Mouse (Mus musculus) left cerebral cortex, adult 8-10 months (tissue): Measurements from ENCODE around the gene Bcl2l14. TPM values are rescaled to one million over a fixed set of nuclear protein-coding genes. Genes with fewer than 3 reads are reported as not detected.

Experiments
- DNase-seq, 2 experiments: peaks; one replicate each; pipeline ENCODE4 v3.0.0; 2022; ENCODE audit warnings: low spot score in 2 of 2
- total RNA-seq, 4 experiments: library from RNA; stranded (reverse); gene quantifications; 2 replicates each; pipeline ENCODE4 v1.2.4; 2022

Bcl2l14 gene
- not detected for total RNA-seq

DNA sequence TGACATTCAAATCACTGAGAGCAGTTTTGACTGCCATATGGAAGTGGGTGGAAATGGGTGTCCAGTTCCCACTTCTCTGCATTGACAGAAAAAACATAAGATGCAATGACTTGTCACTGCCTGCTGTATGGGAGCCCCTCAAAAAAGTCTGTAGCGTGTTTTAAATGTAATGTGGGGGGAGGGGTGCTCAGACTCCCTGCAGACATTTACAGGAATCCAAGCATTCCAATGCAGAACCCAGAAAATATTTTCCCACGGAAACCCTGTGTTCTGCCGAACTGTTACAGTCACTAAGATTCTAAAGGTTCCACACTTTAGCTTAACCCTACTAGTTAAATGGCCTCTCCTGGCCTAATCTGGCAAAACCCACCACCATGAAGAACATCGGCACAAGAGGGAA lies at the start of gene Bcl2l14:
Gene Bcl2l14 (plus strand): TSS at position 301 of the 400 bp plus-strand sequence.
- DNase-seq, result no peak

GRCm38 (mm10) chr6:134348526-134349067 lies 47.5 kb upstream of the Bcl2l14 start:
- DNase-seq, result no peak

- no peak for DNase-seq
Observed at GRCm38 (mm10) chr6:134352881-134353280, 43.2 kb upstream of the Bcl2l14 start.

DNA sequence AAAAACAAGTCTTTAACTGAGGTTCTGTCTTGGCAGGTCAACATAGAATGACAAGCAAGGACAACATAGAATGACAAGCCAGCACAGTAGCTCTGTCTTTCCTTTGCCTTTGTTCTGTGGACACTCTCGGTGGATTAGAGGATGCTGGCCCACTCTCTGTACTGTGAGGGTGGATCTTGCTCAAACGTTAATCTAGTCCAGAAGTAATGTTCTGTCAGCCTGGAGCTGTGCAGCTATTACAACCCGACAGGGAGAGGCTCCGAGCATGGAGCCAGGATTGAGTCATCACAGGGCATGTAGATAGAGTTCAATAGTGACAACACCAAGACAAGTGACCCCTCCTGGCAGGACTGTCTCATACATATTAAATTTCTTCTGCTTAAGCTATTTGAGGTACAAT lies 42.4 kb upstream of the Bcl2l14 start:
- no peak for DNase-seq

- DNase-seq, result no peak
Observed at GRCm38 (mm10) chr6:134357570-134357969, 38.5 kb upstream of the Bcl2l14 start.

DNA sequence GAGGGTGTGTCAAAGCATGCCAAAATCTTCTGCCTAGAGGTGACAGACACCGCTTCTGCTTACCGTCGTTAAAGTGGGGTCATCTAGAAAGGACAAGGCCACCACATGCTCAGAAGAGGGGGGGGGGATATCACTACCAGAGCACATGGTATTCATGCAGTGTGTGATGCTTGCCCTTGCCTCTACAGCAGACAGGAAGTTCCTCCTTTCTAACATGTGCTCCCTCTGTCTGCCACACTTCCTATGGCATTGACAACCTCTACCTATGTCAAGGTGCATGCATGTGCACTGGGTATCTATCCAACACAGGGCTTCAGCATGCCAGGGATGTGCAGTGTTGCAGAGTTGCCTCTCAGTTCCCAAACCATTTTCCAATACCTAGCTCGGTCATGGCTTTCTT lies 36.0 kb upstream of the Bcl2l14 start:
- DNase-seq, result no peak

GRCm38 (mm10) chr6:134364644-134365043 lies 31.5 kb upstream of the Bcl2l14 start:
- no peak for DNase-seq

DNA sequence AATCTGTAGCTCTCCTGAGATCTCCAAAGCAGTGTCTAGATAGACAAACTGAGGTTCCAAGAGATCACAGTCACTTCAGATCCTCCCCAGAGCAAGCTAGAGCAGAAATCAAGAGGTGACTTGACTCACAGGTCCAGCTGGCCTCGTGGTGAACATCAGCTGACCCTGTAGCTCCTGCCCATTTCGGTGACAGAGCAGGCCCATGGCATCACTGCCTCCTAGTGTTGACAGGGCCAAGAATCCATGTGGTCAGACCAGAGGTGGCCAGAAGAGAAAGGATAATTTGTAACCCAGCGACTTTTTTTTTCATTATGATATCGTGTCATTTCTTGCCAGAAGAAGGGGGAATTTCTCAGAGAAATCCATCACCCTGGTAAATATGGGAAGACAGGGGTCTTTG lies 30.2 kb upstream of the Bcl2l14 start:
- no peak for DNase-seq

DNA sequence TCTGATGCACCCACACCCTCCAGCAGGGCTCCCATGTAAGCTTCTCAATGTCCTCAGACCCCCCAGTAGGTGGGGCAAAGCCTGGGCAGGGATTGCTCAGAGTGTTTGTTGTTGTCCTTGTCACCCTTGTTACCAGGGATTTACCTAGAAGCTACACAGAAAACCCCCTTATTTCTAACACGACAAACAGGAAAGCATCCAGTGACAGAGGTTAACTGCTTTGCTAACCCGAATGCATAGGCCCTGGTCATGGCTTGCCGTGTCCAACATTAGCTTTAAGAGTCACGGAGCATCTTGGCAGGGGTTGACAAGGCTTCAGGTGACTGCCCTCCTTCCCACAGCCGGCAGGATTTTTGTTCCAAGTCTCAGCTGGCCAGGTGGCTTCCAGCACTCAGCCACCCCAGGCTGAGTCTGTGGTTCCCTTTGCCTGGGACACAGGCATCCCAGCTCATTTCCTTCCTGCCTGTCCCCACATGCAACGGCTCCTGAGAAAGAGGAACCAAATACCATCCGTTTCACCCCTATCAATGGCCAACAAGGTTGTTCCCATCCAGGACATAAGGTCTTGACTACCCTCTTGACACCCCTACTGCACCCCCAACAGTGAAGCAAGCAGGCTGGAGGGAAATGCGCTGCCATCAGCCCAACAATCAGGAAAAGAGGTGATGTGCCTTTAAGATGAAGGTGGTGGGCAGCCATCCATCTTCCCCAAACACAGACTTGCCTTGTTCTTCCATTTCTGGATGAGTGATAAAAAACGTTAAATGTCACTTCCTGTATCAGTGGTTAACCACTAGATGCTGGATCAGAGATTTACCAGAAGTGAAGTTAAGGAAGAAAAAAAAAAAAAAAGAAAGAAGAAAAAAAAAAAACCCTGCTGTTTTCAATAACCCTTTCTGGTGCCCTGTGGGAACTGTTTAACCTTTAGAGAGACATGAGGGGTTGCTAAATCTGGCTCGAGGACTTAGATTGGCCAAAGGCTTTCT lies 29.5 kb upstream of the Bcl2l14 start:
- DNase-seq, result no peak

GRCm38 (mm10) chr6:134367366-134368281 lies 28.5 kb upstream of the Bcl2l14 start:
- DNase-seq, result no peak

- DNase-seq, result peak in 1 of 2 experiments; percentile 56
Observed at GRCm38 (mm10) chr6:134372946-134373345, 23.2 kb upstream of the Bcl2l14 start.

DNA sequence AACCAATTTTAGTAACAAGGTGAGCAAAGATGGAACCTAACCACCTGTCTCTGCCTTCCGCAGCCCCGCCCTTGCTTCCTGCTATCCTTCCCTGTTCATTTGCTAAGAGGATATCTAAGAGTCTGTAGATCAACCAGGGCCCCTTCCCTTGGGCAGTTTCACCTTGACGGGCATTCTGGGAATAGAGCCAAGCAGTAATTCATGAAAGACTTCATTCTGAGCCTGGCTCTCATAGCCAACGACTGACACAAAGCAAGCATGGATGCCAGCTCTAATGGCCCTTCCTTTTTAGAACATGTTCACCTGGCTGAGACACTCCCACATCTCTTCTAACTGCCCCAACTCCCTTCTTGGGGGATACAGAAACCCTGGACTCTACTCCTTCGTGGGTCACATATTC lies 18.9 kb upstream of the Bcl2l14 start:
- DNase-seq, result no peak

DNA sequence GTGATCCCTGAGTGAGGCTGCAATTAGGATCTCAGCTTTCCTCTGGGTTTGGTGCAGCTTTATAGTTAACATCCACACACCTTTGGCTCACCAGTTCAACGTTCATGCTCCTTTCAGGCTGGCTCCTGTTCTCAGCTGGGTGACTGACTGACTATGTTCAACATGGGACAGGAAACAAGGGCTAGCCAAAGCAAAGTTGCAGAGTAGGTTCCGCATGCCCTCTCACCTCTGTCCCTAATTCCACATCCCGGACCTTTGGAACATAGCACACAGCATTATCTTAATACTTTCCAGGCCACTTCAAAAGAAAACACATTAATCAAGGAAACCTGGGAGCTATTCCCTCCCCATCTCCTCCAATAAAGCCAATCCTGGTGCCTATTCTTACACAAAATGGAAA lies 18.3 kb upstream of the Bcl2l14 start:
- DNase-seq, result no peak

GRCm38 (mm10) chr6:134381462-134381861 lies 14.7 kb upstream of the Bcl2l14 start:
- DNase-seq, result no peak

- no peak for DNase-seq
Observed at GRCm38 (mm10) chr6:134385931-134386330, 10.2 kb upstream of the Bcl2l14 start.

DNA sequence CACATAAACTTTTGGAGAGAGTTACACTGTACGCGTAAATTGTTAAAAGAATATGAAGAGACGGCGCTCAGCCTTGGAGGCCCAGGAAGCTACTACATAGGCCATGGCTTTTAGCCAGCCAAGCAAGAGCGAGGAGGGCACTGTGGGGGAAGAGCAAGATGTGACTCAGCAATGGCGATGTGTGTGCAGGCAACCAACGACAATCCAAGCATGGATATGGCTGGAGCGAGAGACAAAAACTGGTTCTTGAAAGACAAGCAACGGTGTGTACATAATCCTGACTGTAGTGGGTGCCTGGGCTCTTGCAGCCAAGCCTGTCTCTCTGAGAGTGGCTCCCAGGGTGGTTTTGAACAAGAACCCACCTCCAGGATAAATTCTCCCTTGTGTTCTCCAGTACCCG lies 8.7 kb upstream of the Bcl2l14 start:
- DNase-seq, result no peak

DNA sequence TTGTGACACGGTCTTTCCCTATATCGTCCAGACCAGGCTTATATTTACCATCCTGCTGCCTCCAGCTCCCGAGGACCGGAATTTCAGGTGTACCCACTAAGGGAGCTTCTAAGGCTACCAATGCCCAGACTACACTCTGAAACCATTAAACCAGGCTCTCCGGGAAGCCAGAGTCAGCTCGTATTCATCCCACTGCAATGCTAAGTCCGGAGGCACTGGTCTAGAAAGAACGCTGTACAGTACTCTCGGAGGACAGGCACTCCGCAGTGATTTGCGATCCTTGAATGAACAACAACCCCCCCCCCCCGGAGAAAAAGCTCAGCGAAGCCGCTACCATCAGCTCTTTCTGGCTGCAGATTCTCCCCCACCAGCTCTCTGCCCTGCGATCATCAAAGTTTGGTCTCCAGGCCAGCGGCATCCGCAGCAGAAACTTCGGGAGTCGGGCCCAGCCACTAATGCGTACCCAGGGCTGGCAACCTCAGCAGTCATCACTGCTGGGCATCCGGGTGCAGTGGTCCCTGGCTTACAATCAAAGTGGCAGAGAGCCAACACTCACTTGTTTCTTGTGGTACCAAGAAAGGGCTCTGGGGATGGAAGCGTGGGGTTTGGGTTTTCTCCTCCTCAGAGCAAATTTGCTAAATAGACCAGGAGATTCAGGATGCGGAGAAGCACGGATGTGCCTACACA lies 7.6 kb upstream of the Bcl2l14 start:
- DNase-seq, result no peak

DNA sequence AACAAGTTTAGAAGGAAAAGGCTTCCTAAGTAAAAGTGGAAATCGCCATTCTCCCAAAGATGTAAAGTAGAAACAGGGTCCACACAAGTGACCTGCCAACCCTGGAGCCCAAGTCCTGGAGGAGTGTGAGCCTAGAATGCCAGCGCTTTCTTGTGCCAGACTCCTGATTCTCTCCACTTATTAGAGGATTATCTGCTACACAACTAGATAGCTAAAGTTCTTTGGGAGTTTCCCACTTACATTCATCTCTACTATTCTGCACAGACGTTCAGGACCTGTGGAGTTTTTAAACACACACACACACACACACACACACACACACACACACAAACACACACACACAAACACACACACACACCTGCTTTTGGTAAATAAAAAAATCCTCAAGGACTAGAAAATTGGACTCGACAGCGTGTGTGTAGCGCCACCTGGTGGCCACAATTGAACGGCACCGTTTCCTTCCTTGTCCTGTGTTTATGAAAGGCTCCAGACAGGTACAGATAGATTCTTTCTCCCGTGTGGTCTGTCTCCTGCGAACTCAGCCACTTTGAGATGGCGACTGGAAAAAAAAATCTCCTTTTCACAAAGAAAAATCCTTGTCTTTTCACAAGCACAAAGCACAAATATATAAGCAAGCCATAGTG lies 6.7 kb upstream of the Bcl2l14 start:
- peak; percentile 40 to 87 for DNase-seq

DNA sequence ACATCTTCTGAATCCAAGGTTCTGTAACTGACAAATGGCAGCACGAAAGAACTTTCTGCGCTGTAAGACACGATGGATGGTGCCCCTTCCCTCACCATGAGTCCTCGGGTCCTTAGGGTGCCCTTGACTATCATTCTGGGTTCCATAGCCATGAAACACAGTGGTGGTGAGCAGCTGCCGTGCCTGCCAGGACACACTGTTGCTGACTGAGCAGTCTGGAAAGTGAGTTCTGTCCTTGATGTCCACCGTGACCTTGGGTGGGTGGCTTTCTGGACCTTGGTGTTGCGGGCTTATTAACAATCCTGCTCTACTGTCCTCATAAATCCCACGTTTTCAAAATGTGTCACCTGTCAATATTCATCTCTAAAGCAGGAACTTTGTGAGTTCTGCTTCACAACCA lies 6.2 kb upstream of the Bcl2l14 start:
- DNase-seq, result no peak

GRCm38 (mm10) chr6:134390837-134391236 lies 5.3 kb upstream of the Bcl2l14 start:
- DNase-seq, result no peak
